Mouse (Mus musculus) adrenal gland (tissue): ENCODE measurements around the gene Glyat.

ENCODE experiments used
- intact Hi-C: fragments of 180-260 bp; cut with DNase I; formaldehyde crosslinking; loops from one replicate; pipeline ENCODE4 v1.15.1; 2025

Gene Glyat

DNA sequence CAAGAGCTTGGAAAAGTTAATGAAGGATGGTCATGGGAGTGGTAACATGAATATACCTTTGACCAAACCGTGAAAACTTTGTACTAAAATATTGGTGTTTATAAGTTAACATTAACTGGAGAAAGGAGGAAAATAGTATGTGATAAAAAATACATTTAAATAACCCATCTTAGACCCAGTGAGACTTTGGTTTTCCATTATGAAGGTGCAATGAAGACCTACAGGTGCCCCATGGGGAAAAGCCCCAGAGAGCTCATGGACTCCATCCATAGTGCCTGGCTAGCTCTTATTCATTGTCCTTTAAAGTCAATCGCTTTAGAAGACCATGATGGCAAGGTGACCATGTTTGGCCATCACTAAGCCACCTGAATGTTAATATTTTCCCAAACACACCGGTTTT lies 44.7 kb downstream of the Glyat start, which contains the start of gene Olfr1443:
Olfr1443 (plus strand) TSS at position 301 of the 400 bp plus-strand sequence.
- intact Hi-C loops, result no loop called here

DNA sequence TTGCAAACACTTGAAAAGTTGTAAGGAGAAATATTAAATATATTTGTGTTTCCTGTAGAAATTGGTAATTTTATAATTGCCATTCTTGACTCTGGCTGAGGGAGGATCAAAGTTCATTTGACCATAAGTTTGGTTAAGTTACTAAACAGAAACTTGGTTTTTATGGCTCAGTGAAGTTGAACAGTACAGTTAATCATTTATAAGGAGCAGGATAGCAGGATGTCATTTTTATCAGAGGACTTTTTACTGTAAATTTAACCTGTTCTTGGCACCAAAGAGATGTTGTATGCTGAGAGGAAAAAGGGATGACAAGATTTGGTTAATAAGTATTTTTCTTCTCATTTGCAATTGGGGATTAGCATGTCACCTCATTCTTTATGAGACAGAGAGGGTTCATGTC lies 51.5 kb downstream of the Glyat start:
- intact Hi-C loops, result no loop called here

DNA sequence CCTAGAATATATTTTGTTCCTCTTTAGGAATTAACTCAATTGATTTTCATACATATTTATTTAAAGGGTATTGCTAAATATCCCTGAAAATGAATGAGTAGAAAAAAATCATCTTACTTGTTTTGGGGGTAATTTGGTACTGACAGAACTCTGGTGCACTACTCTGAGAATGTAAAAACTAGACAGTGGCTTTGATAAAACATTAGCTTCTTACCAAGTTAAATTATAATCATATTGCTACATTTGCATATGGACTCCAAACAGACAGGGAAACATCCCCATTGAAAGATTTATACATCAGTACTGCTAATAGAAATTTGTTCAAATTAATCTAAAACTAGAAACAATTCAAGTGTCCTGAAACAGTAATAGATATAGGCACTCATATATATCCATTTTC lies 52.1 kb downstream of the Glyat start:
- intact Hi-C loops, result no loop called here

DNA sequence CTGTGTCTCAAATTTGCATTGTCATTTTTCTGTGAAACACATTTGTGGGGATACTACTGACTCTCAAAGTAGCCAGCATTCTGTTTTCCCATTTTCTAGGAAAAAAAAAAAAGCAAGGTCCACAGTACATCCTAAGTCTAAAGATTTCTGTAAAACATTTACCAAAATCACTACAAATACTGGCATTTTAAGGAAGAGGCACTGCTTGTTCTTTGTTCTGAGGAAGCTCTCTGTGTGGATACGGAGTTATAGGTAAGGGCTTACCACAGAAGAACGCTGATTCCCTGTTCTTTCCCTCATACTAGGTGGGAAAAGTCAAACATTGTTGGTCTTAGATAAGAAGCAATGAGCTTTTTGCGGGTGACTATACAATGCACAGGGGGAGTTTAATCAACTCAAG lies 62.5 kb downstream of the Glyat start, which contains the start of gene Keg1:
Keg1 (plus strand) TSS at position 197 of the 400 bp plus-strand sequence.
- intact Hi-C loops, result no loop called here

DNA sequence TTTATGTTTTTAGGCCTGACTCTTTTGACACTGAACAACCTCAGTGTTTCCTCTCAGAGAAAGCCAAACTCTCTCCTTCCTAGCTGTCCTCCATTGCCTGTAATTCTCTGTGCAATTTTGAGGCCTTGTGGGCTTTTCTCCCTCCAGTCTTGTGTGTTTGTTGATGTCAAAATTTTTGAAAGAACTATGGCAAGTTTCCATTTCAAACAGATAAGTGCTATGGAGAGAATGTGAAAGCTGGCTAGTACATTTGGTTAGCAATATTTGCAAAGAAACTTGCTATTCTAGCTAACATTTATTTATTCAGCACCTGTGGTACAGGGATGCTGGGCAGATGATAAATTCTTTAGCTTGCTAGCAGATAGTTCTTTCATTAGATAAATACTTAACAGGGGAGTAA lies 63.1 kb downstream of the Glyat start:
- intact Hi-C loops, result no loop called here
